Mouse (Mus musculus): ENCODE measurements around the gene Pakap. TPM values are rescaled to one million over a fixed set of nuclear protein-coding genes. Genes with fewer than 3 reads are reported as not detected.

The Pakap gene
- polyA plus RNA-seq, 1 experiment: not detected

DNA sequence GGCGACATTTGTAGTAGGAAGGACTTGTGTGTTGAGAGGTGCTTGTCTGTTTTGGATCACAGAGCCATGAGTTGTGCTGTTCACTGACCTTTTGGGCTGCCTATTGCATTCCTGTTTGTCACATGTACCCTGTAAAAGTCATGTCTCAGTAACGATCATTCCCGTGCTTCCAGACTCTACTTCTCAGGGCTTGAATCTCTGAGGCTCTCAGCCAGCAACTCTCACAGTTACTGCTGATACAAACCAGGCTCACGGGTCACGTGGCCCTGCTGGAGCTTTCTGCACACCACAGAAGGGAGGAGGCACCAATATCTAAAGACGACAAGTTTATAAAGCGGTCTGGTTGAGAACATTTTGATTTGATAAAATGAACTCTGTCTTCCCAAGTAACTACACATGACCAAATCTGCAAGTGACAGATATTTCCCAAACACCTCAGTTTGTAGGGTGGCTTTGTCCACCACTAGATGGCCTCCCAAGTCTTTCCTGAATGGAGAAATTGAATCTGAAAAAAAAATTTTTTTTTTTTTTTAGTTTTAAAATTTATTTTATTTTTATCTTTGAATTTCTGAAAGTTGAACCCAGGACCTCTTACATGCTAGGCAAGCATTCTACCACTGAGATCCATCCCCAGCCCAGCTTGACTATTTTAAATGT lies 103.0 kb downstream of the Pakap start:
- Histone ChIP-seq H3K4me3 (ENCODE audit: insufficient read depth, low read depth, low read length) (no peak overlapping the region), H3K4me1 (ENCODE audit: control insufficient read depth, insufficient read depth, low read length) (peaks cover 19% of the 10 kb centered on the region), H3K27ac (ENCODE audit: insufficient read depth, low read depth, low read length) (peak overlapping the region; percentile 18; the same call in 1 of the 2 replicates)
- no peak for TF ChIP-seq CTCF (IDR thresholded peaks at IDR 0.05; ENCODE audit: insufficient read depth, low read depth, low read length)
- TF ChIP-seq POLR2A (IDR thresholded peaks at IDR 0.05; ENCODE audit: insufficient read depth, low read depth, low read length): no peak
- WGBS: 54% methylated on average over 7 of the region's 7 CpGs

DNA sequence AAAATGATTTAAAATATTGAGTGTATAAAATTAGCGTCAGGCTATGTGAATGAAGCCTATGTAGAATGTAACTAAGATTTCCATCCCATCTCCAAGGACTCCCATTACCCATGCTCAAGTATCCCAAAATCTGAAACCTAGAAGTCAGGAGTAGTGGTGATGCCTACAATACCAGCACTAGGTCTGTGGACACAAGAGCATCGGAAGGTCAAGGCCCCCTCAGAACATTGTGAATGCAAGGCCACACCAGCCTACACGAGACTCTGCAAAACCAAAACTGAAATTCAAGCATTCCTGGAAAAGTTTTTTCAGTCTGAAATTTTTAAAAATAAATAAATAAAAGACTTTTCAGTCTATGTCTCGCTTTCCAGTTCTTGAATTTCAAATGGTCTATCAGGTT lies 104.6 kb downstream of the Pakap start:
- H3K4me3 ChIP-seq (ENCODE audit: insufficient read depth, low read depth, low read length): no peak overlapping the region
- TF ChIP-seq POLR2A (IDR thresholded peaks at IDR 0.05; ENCODE audit: insufficient read depth, low read depth, low read length) (no peak), CTCF (IDR thresholded peaks at IDR 0.05; ENCODE audit: insufficient read depth, low read depth, low read length) (no peak)
- peaks cover 17% of the 10 kb centered on the region for H3K4me1 ChIP-seq (ENCODE audit: control insufficient read depth, insufficient read depth, low read length)
- 74% methylated on average over 4 of the region's 4 CpGs for WGBS
- no peak overlapping the region for H3K27ac ChIP-seq (ENCODE audit: insufficient read depth, low read depth, low read length)

DNA sequence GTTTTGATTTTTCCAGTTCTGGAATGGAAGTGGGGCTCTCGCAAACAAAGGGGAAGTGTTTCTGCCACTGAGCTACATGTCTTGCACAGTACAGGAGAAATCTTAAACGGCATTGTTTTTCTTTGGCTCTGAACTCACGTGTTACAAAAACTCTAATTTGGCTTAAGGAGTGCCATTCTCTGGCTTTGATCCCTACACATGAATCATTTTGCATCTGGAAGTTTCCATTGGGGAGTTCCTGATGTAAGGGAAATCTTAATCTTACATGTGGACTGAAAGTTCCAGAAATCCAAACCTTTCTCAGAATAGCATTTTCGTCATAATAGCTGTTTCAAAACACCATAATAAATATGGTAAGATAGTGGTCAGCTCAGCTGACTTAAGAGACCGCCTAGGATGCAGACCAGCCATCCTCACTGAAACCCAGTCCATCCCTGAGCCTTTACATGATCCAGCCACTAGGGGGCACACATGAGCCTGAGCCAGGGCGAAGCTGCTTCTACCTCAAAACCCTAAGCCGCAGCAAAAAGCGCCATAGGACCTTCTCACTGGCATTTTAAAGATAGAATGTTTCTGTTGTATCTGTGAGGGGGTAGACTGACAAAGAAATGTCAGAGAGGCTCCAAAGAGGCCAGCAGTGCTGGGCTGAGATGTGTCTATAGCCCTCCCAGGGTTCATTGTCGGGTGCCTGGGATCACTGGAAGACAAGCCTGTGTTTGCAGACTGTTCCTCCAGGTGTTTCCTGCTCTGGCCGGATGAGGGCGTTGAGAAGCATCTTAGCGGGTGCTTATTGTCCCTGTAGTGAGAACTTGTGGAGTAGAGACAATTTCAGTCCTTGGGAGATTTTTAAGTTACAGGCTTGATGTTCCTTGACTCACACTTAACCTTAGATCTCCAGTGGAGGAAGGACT lies 105.3 kb downstream of the Pakap start:
- Histone ChIP-seq H3K27ac (ENCODE audit: insufficient read depth, low read depth, low read length) (no peak overlapping the region), H3K4me1 (ENCODE audit: control insufficient read depth, insufficient read depth, low read length) (peaks cover 19% of the 10 kb centered on the region), H3K4me3 (ENCODE audit: insufficient read depth, low read depth, low read length) (no peak overlapping the region)
- 12% methylated on average over 12 of the region's 12 CpGs for WGBS
- TF ChIP-seq CTCF (IDR thresholded peaks at IDR 0.05; ENCODE audit: insufficient read depth, low read depth, low read length) (peak; percentile 83), POLR2A (IDR thresholded peaks at IDR 0.05; ENCODE audit: insufficient read depth, low read depth, low read length) (no peak)

DNA sequence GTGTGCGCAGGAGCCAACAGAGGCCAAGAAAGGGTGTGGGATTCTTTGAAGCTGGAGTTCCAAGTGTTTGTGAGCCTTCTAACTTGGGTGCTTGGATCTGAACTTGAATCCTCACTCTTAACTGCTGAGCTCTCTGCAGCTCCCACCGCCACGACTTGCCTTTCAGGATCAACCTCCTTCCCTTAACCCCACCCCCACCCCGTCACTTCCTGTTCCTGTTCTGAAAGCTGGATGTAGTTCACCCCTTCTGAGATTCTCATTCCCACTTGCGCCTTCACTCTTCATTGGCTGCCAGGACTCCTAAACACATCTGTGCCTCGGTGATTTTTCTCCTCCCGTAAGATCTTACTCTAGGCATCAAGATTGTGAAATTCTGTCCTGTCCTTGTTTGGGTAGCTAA lies 106.4 kb downstream of the Pakap start:
- Histone ChIP-seq H3K4me3 (ENCODE audit: insufficient read depth, low read depth, low read length) (no peak overlapping the region), H3K27ac (ENCODE audit: insufficient read depth, low read depth, low read length) (no peak overlapping the region), H3K4me1 (ENCODE audit: control insufficient read depth, insufficient read depth, low read length) (peaks cover 21% of the 10 kb centered on the region)
- TF ChIP-seq CTCF (IDR thresholded peaks at IDR 0.05; ENCODE audit: insufficient read depth, low read depth, low read length) (no peak), POLR2A (IDR thresholded peaks at IDR 0.05; ENCODE audit: insufficient read depth, low read depth, low read length) (no peak)
- WGBS: 78% methylated on average over 7 of the region's 7 CpGs

DNA sequence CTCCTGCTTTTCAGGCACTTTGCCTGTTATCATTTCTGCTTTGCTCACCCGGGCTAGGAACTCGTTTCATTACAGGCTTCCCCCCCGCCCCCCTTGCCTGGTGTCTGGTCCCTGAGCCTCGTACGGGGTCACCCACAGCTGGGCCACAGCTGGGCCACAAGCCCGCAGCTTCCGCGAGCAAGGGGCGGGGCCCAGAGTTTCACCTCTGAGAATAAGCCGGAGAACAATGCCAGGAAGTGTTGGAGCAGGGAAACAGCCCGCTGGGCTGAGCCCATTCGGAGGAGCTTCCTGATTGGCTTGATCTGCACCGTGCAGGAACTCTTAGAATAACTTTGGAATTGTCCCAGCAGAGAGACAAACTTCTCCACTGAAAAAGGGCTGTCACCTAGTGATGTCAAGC lies 107.4 kb downstream of the Pakap start:
- TF ChIP-seq CTCF (IDR thresholded peaks at IDR 0.05; ENCODE audit: insufficient read depth, low read depth, low read length) (no peak), POLR2A (IDR thresholded peaks at IDR 0.05; ENCODE audit: insufficient read depth, low read depth, low read length) (no peak)
- Histone ChIP-seq H3K4me1 (ENCODE audit: control insufficient read depth, insufficient read depth, low read length) (peaks cover 21% of the 10 kb centered on the region), H3K27ac (ENCODE audit: insufficient read depth, low read depth, low read length) (no peak overlapping the region), H3K4me3 (ENCODE audit: insufficient read depth, low read depth, low read length) (no peak overlapping the region)
- 14% methylated on average over 13 of the region's 13 CpGs for WGBS

DNA sequence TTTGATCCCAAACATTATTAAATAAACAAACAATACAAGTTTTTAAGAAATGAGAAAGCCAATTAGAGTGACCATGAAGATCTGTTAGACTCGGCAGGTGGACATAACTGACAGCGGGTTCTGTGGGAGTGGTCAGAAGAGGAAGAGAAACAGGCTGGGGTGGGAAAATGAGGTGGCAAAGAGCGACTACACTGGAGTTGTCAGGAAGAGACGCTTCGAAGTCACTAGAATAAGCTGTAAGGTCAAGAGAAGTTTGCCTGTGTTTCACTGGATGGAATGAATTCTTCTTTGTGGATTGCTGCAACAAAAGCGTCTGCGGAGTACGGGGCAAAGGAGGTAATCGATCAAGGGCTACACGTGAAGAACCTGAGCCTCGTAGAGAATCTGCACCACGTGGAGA lies 109.9 kb downstream of the Pakap start:
- Histone ChIP-seq H3K27ac (ENCODE audit: insufficient read depth, low read depth, low read length) (no peak overlapping the region), H3K4me3 (ENCODE audit: insufficient read depth, low read depth, low read length) (no peak overlapping the region), H3K4me1 (ENCODE audit: control insufficient read depth, insufficient read depth, low read length) (peaks cover 24% of the 10 kb centered on the region)
- 87% methylated on average over 12 of the region's 12 CpGs for WGBS
- no peak for TF ChIP-seq POLR2A (IDR thresholded peaks at IDR 0.05; ENCODE audit: insufficient read depth, low read depth, low read length)
- TF ChIP-seq CTCF (IDR thresholded peaks at IDR 0.05; ENCODE audit: insufficient read depth, low read depth, low read length): no peak

DNA sequence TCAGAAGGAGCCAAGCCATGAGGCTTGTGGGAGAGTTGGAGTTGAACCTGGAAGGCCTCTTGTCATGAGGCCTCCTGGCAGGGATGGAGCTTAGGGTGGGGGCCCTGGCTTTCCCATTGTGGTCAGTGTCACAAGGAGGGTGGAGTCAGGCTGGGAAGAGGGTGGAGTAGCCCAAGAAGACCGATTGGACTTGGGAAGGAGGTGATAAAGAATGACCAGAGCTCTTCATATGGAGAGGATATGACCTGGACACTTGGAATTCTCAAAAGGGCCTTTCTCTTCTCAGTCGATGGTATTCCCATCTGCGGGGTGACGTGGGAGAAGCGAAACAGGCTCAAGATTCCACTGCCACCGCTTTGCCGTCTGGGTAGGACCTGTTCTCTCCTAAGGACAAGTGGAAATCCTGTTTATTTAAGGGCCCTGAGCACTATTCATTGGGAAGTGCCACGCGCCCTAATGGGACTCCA lies 111.0 kb downstream of the Pakap start:
- H3K4me1 ChIP-seq (ENCODE audit: control insufficient read depth, insufficient read depth, low read length): peaks cover 21% of the 10 kb centered on the region
- H3K27ac ChIP-seq (ENCODE audit: insufficient read depth, low read depth, low read length): no peak overlapping the region
- H3K4me3 ChIP-seq (ENCODE audit: insufficient read depth, low read depth, low read length): no peak overlapping the region
- WGBS: 86% methylated on average over 9 of the region's 9 CpGs
- TF ChIP-seq POLR2A (IDR thresholded peaks at IDR 0.05; ENCODE audit: insufficient read depth, low read depth, low read length): no peak
- TF ChIP-seq CTCF (IDR thresholded peaks at IDR 0.05; ENCODE audit: insufficient read depth, low read depth, low read length): no peak

DNA sequence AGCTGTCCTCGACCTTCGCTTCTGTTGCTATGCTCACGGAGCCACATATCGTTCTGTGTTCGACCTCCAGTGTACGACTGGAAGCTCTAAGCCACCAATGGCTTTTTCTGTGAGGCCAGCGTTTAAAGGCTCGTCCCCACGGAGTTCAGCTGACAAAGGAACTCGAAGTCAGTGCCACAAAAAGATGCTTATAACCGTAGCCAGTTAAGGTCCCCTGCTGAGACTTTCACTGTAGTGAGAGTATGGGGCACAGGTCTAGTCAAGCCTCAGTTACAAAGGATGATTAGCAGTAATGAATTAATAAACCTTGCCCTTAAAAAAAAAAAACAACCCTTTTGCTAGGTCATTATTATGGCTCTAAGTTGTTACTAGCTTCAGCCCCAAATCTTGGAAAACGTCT lies 112.2 kb downstream of the Pakap start:
- TF ChIP-seq POLR2A (IDR thresholded peaks at IDR 0.05; ENCODE audit: insufficient read depth, low read depth, low read length): no peak
- no peak for TF ChIP-seq CTCF (IDR thresholded peaks at IDR 0.05; ENCODE audit: insufficient read depth, low read depth, low read length)
- Histone ChIP-seq H3K4me1 (ENCODE audit: control insufficient read depth, insufficient read depth, low read length) (peaks cover 16% of the 10 kb centered on the region), H3K27ac (ENCODE audit: insufficient read depth, low read depth, low read length) (no peak overlapping the region), H3K4me3 (ENCODE audit: insufficient read depth, low read depth, low read length) (no peak overlapping the region)
- WGBS: 72% methylated on average over 12 of the region's 12 CpGs

DNA sequence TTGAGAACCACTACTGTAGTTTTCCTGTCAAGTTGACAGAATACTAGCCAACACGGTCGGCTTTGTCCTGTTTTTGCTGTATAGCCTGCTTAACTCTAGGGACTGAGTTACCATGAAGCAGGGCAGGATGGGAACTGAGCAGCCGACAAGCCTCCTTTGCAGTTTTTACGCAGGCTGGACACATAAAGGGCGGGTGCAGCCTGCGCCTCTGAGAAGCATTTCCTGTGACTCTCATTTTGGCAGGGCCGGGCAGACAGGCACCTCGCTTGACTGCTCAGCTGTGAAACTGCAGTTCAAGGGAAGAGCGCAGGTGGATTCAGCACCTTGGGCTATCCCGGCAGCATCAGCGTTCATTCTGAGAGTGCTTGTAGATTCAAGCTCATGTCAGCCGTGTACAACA lies 113.5 kb downstream of the Pakap start:
- H3K4me3 ChIP-seq (ENCODE audit: insufficient read depth, low read depth, low read length): no peak overlapping the region
- H3K4me1 ChIP-seq (ENCODE audit: control insufficient read depth, insufficient read depth, low read length): peaks cover 9% of the 10 kb centered on the region; the same call in 1 of the 2 replicates
- 68% methylated on average over 12 of the region's 12 CpGs for WGBS
- H3K27ac ChIP-seq (ENCODE audit: insufficient read depth, low read depth, low read length): no peak overlapping the region
- no peak for TF ChIP-seq POLR2A (IDR thresholded peaks at IDR 0.05; ENCODE audit: insufficient read depth, low read depth, low read length)
- TF ChIP-seq CTCF (IDR thresholded peaks at IDR 0.05; ENCODE audit: insufficient read depth, low read depth, low read length): no peak
